Mouse (Mus musculus) adrenal gland, adult 8-10 months (tissue): ENCODE data around the gene Ak2. TPM values are rescaled to one million over a fixed set of nuclear protein-coding genes. Genes with fewer than 3 reads are reported as not detected.
A peak's percentile ranks its signal among the peaks of the same experiment; 100 is the strongest.

Source experiments
- DNase-seq: peaks from one replicate; pipeline ENCODE4 v3.0.0; 2022
- total RNA-seq, 4 experiments: library from RNA; stranded (reverse); gene quantifications; 2 replicates each; pipeline ENCODE4 v1.2.4; 2022

Ak2 gene
- total RNA-seq, 4 experiments from 2014 or later = 70.8 to 97.5 (median 88.9) TPM

DNA sequence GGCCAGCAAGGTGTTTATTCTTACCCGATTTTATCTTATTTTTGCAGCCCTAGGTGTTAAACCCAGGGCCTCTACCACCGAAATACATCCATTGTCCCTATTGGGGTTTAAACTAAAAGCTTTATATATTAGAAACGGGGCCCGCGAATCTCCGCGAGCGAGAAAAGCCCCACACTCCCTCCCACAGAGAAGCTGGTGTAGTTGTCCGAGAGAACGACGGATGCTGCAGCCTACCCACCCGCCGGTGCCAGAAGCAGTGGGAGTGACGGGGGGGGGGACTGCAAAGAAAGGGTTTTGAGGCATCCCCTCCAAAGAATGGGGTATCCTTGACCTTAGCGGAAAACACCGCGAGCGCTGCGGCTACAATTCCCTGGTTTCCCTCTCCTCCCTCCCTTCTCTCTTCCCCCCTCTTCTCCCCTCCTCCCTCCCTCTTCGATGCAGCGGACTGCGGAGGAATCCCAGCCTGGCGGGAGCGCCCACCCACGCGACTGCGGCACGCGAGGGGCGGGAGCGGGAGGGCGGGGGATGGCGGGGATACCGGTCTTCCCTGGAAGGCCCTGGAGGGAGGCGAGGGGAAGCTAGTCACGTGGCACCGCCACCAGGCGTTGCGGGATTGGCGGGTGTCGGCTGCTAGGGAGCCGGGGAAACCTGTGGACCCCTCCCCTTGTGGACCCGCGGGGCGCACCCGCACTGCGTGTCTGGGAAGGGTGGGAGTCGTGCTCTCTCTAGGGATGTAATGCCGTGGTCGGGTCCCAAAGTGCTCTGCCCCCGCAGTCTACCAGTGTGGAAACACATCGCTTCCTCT lies 56.9 kb downstream of the Ak2 start:
- peak; percentile 42 for DNase-seq

DNA sequence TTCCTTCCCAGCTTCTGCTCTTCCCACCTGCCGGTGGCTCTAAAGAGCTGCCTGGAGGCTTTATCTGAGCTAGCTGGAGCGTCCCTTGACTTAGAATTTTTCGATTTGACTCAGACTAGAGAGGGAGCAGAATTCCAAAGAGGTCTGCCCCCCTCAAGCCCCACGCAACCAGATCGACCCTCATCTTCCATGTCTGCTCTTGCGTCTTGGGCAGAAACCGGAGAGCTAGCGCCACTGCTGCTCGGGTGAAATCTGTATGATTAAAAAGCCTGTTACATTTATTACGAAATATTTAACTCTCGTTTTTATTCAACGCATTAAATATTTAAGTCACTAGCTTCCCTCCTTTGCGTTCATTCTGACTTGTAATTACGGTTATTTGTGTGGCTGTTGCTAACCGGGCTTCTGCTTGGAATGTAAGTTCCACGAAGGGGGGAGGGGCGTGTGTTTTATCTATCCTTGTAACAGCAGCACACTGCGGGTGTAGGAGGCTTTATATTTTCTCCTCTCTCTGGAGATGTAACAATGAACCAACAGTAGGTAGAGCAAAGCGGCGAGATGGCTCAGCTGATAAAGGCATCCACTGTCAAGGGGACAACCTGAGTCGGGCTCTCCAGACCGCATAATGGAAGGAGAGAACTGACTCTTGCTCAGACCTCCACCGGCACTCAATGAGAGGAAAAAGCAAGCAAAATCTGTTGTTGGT lies 57.7 kb downstream of the Ak2 start:
- no peak for DNase-seq

DNA sequence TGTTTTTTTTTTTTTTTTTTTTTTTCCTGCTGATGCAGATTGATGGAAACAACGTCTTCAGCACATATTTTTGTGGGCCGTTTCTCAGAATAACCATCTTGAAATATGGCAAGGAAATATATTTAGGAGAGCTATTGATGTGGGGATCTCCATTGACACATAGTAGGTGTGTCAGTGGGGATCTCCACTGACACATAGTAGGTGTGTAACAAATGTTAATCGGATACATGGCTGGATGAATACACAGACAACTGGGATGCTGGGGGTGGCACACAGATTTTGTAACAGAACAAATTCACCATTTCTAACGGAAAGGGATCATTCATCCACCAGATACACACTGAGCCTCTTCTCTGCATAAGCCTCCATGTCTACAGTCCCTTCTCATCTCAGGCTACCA lies 58.6 kb downstream of the Ak2 start:
- no peak for DNase-seq

DNA sequence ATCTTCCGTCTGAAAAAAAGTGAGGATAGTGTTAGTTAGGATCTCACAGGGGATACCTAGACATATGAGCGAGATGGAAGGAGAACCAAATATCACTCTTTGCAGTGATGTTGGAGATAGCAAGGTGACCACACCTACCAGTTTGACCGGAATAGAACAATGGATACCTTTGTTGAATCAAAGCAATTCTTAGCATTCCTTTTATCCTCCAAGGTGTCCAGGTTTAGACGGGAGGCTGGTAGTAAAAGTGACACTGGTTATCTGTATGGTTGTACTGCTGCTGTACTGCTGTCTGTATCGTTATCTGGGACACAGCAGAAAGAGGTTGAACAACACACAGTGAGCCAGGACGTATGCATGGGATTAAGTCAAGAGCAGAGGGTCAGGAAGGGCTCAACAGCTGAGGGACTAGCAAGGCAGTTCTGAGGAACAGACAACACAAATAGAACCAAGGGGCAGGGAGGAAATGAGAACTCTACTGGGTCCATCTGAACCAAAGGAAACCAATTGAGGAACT lies 59.2 kb downstream of the Ak2 start:
- no peak for DNase-seq

DNA sequence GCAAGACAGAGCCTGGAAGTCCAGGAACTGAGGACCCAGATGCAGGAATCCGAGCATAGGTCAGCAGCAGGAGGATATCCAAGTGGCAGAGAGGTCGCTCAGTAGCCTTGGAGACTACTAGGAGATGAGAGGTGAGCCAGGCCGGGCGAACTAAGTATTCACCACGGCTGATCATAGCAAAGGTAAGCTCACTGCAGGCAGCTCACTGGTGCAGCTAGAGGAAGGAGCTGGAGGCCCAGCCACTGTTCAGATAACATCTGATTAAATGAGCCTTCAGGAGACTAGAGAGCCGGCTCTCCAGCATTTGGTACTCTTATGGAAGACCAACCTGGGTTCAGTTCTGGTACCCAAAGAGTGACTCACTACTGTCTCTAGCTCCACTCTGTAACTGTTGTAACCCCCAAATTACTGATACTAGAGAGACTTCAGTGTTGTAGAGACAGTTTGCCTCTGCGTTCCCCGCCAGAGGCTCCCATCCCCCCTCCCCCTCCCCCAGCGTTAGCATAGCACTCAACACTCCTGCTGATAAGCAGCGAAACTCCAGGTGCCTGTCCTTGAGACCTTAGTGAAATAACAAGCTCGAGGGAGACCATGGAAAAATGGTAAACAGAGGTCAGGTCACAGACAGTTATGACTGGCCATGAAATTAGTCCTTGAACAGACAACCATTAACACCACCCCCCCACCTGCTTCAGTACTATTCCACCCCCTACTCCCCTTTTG lies 59.9 kb downstream of the Ak2 start:
- DNase-seq = no peak

DNA sequence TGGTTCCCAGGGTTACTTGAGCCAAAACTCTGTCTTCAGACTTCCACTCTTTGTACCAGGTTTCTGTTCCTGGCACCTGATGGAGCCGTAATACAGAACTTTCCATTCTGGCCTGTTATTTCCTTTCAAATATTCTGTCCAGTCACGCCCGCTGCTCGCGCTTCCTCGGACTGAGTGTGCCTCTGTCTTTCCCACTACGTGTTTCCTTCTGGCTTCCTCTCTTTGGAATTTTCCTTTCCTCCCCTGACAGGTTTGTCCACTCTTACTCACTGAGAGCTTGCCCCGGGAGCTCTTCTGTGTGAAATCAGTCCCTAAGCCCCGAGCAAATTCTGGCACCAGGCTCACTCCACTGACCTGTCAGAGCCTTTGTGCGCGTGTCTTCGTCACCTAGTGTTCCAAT lies 63.0 kb downstream of the Ak2 start:
- no peak for DNase-seq

DNA sequence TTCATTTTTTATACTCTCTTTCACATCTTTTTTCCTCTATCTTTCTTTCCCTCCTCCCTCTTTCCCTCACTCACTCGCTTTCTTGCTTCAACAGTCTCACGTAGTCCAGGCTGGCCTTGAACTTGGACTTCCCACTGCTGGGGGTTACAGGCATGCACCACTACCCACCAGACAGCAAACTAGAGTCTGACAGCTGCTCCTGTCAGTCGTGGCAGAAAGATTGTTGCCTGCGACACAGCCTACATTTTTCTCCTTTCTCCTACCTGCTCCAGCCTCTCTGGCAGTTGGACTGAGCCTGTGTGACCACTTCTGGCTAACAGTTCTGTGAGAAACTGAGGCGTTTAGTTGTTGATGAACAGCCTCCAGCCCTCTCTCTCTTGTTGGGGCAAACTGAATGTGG lies 63.8 kb downstream of the Ak2 start:
- DNase-seq = no peak

DNA sequence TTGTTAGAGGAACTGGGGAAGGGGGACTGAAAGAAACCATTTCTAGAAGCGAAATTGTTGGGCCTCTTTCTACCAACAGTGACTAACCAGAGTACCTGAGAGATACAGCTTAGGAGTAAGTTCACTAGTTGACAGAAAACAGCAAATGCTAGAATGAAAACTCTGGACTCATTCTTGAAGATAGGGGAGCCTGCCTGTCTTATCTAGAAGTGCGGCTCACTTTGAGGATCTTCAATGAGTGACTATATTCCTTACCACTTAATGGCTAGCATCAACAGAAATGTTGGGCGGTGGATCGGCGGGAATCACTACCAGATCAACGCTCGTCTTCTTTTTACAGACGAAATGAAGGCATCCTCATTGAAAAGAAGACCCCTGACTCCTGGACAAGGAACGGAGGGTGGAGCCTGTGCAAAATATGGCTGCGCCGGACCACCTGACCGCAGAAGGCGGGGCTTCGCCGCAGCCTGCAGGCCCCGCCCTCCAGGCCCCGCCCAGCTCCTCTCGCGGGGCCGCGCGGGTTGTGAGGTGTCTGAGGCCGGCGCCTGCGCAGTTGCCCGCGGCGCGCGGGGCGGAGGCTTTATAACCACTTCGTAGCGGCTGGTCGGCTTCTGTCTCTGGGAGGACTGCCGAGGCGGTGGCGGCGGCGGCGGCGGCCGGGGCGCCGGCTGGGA lies 65.9 kb downstream of the Ak2 start:
- peak; percentile 93 for DNase-seq

DNA sequence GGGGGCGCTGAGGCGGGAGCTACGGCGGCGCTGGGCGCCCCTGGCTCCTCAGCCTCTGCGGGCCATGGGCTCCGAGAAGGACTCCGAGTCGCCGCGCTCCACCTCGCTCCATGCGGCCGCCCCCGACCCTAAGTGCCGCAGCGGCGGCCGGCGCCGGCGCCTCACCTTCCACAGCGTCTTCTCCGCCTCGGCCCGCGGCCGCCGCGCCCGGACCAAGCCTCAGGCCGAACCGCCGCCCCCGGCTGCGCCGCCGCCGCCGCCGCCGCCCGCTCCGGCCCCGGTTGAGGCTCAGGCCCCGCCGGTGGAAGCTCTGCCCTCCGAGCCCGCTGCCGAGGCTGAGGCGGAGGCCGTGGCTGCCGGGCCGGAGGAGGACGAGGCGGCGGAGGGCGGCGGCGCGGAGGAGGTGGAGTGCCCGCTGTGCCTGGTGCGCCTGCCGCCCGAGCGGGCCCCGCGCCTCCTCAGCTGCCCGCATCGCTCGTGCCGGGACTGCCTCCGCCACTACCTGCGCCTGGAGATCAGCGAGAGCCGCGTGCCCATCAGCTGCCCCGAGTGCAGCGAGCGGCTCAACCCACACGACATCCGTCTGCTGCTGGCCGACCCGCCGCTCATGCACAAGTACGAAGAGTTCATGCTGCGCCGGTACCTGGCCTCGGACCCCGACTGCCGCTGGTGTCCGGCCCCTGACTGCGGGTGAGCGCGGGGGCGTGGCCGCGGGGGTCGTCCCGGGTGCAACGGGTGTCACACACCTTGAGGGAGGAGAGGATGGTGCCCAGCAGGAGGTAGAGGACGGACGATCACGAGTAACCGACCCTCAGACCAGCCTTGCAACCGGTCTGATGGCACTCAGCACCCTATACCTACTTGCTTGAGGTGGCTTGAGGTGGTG lies 66.7 kb downstream of the Ak2 start, which contains the start of gene Rnf19b:
Gene Rnf19b, plus strand, starts transcription at position 65 of the 886 bp plus-strand sequence.
- DNase-seq = peak; percentile 47

DNA sequence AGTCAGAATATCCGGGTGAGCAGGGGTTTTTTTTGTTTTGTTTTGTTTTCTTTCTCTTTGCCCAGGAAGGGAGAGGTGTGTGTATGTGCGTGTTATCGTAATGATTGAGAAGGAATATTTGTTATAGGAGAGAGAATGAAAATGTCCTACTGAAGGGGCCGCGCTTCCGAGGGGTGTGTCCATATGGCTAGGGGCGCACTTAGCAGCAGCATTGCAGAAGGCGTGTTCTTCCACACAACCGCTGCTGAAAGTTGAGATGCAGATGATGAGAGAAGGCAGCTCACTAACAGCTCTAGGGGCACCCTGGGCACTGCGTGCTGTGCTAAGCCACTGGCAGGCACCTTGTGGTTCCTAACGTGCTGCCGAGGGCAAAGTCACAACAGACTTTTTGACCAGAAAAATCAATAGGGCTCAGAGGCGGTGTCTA lies 67.4 kb downstream of the Ak2 start:
- DNase-seq = no peak

DNA sequence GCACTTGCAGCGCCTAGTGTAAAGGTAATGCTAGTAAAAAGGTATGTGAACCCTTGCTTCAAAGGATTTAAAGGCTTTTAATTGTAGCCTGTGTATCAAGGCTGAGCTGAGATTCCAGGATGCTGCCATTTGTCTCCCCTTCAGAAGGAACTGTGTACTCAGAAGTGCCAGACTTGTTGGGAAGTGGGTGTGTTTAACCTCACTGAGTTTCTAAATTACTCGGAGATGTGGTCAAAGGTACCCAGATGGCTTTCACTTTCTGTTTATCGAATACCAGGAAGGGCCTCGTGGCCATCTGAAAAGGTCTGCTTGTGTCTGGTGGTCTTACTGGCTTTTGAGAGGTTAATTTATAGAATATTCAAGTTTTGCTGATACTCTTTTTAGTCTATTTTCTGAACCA lies 68.2 kb downstream of the Ak2 start:
- DNase-seq = no peak

Other genes starting within 250 kb of the Ak2 start
- gene A3galt2, start 236.6 kb upstream of the Ak2 start, total RNA-seq = under 1 TPM; 0.14 to 0.34 (median 0.15) TPM
- gene Zfp362, start 185.9 kb upstream of the Ak2 start, total RNA-seq = 10 to 100 TPM; 22.1 to 36.6 (median 27.9) TPM
- gene Trim62, start 108.4 kb upstream of the Ak2 start, total RNA-seq = 10 to 100 TPM in 3 of 4 experiments, 1 to 10 TPM in 1; 9.0 to 14.6 (median 11.1) TPM
- 100 to 1,000 TPM in 1 of 4 experiments, 10 to 100 TPM in 3; 46.0 to 102 (median 75.5) TPM for gene Azin2, start 29.5 kb upstream of the Ak2 start, total RNA-seq
- gene Rnf19b, start 66.3 kb downstream of the Ak2 start, total RNA-seq = 10 to 100 TPM; 26.0 to 29.3 (median 28.3) TPM
- gene Tmem54, start 113.6 kb downstream of the Ak2 start, total RNA-seq = not detected
- 1 to 10 TPM; 2.1 to 4.9 (median 3.6) TPM for gene Hpca, start 130.1 kb downstream of the Ak2 start, total RNA-seq
- gene Fndc5, start 145.0 kb downstream of the Ak2 start, total RNA-seq = 1 to 10 TPM; 3.7 to 6.3 (median 4.7) TPM
- gene S100pbp, start 197.8 kb downstream of the Ak2 start, total RNA-seq = 10 to 100 TPM; 21.7 to 31.7 (median 25.4) TPM
- 100 to 1,000 TPM in 1 of 4 experiments, 10 to 100 TPM in 3; 83.3 to 108 (median 89.0) TPM for gene Yars, start 197.8 kb downstream of the Ak2 start, total RNA-seq